Mouse (Mus musculus): ENCODE data around the gene Trio. TPM values are rescaled to one million over a fixed set of nuclear protein-coding genes. Genes with fewer than 3 reads are reported as not detected.

Trio gene
- polyA plus RNA-seq, 1 experiment from 2014 or later, result 82.3 TPM

DNA sequence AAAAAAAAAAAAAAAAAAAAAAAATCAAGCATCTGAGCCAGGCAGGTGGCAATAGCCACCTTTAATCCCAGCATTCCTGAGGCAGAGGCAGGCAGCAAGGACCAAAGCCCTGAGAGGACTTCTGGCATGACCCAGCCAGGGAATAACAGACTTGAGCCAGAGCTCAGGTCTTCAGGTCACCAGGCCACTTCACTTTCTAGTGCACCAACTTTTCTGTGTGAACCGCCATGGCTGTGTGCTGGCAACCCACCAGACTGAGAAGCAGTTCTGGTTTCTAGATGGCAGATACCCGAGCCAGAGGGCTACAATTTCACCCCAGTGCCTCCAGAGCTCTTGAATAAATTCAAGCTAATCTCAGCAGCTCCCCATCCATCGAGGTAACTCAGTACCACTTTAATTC is 104.9 kb downstream of the Trio start:
- no peak overlapping the region for H3K4me2 ChIP-seq
- H3K27ac ChIP-seq, result no peak overlapping the region
- peaks cover 54% of the 10 kb centered on the region for H3K4me1 ChIP-seq (replicated peaks)
- H3K9ac ChIP-seq (replicated peaks), result no peak overlapping the region
- WGBS, result 58% methylated on average over 3 of the region's 3 CpGs
- no peak for ATAC-seq (ENCODE audit: insufficient number of reproducible peaks, insufficient read depth, low FRiP score, low TSS enrichment, low read depth)
- no peak overlapping the region for H3K4me3 ChIP-seq (replicated peaks)
- peaks cover 5% of the 10 kb centered on the region; the same call in 1 of the 2 replicates for H3K36me3 ChIP-seq
- no peaks in the 10 kb centered on the region for H3K27me3 ChIP-seq
- no peaks in the 10 kb centered on the region for H3K9me3 ChIP-seq

- Histone ChIP-seq H3K4me2 (no peak overlapping the region), H3K4me1 (replicated peaks) (peaks cover 42% of the 10 kb centered on the region), H3K27ac (no peak overlapping the region), H3K36me3 (peaks cover 5% of the 10 kb centered on the region; the same call in 1 of the 2 replicates), H3K4me3 (replicated peaks) (no peak overlapping the region), H3K27me3 (no peaks in the 10 kb centered on the region), H3K9ac (replicated peaks) (no peak overlapping the region), H3K9me3 (no peaks in the 10 kb centered on the region)
- 0 out of 2 replicates have a peak, but pooled peaks have one; percentile 61 for ATAC-seq (ENCODE audit: insufficient number of reproducible peaks, insufficient read depth, low FRiP score, low TSS enrichment, low read depth)
- 17% methylated on average over 5 of the region's 5 CpGs for WGBS
These were observed 106.1 kb downstream of the Trio start for GRCm38 (mm10) chr15:27919540-27919939.

GRCm38 (mm10) chr15:27918798-27919197 is 106.8 kb downstream of the Trio start:
- ATAC-seq (ENCODE audit: insufficient number of reproducible peaks, insufficient read depth, low FRiP score, low TSS enrichment, low read depth), result no peak
- Histone ChIP-seq H3K36me3 (peaks cover 5% of the 10 kb centered on the region; the same call in 1 of the 2 replicates), H3K27ac (no peak overlapping the region), H3K9ac (replicated peaks) (no peak overlapping the region), H3K4me1 (replicated peaks) (peaks cover 36% of the 10 kb centered on the region), H3K4me2 (no peak overlapping the region), H3K9me3 (no peaks in the 10 kb centered on the region), H3K4me3 (replicated peaks) (no peak overlapping the region), H3K27me3 (no peaks in the 10 kb centered on the region)
- 74% methylated on average over 9 of the region's 9 CpGs for WGBS

DNA sequence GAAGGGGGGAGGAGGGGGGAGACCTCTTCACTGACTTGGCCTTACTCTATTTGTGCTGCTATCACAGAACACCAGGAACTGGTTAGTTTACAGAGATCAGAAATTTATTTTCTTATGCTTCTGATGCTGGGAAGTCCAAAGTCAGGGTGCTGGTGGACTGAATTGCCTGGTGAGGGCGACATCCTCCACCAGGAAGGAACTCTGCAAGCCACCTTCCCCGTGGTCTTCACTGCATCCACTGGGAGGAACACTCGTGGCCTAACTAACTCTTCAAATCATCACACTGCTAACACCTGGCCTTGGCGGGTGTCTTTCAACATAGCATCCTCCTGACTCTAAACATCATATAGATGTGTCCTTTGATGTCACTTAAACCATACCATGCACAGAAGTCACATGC is 109.4 kb downstream of the Trio start:
- Histone ChIP-seq H3K4me3 (replicated peaks) (no peak overlapping the region), H3K4me2 (no peak overlapping the region), H3K4me1 (replicated peaks) (peaks cover 19% of the 10 kb centered on the region), H3K36me3 (peaks cover 19% of the 10 kb centered on the region), H3K9me3 (no peaks in the 10 kb centered on the region), H3K27me3 (no peaks in the 10 kb centered on the region), H3K27ac (no peak overlapping the region), H3K9ac (replicated peaks) (no peak overlapping the region)
- 66% methylated on average over 4 of the region's 4 CpGs for WGBS
- no peak for ATAC-seq (ENCODE audit: insufficient number of reproducible peaks, insufficient read depth, low FRiP score, low TSS enrichment, low read depth)

GRCm38 (mm10) chr15:27913013-27913412 is 112.6 kb downstream of the Trio start:
- Histone ChIP-seq H3K27me3 (no peaks in the 10 kb centered on the region), H3K4me2 (no peak overlapping the region), H3K9ac (replicated peaks) (no peak overlapping the region), H3K9me3 (no peaks in the 10 kb centered on the region), H3K4me3 (replicated peaks) (no peak overlapping the region), H3K4me1 (replicated peaks) (no peaks in the 10 kb centered on the region), H3K27ac (no peak overlapping the region), H3K36me3 (peaks cover 32% of the 10 kb centered on the region)
- no peak for ATAC-seq (ENCODE audit: insufficient number of reproducible peaks, insufficient read depth, low FRiP score, low TSS enrichment, low read depth)
- WGBS, result 63% methylated on average over 3 of the region's 3 CpGs

GRCm38 (mm10) chr15:27911196-27911595 is 114.5 kb downstream of the Trio start:
- no peak for ATAC-seq (ENCODE audit: insufficient number of reproducible peaks, insufficient read depth, low FRiP score, low TSS enrichment, low read depth)
- H3K4me2 ChIP-seq, result no peak overlapping the region
- no peak overlapping the region for H3K27ac ChIP-seq
- H3K4me1 ChIP-seq (replicated peaks), result peaks cover 3% of the 10 kb centered on the region
- no peak overlapping the region for H3K4me3 ChIP-seq (replicated peaks)
- WGBS, result 94% methylated on average over 9 of the region's 9 CpGs
- H3K9ac ChIP-seq (replicated peaks), result no peak overlapping the region
- no peaks in the 10 kb centered on the region for H3K9me3 ChIP-seq
- peaks cover 27% of the 10 kb centered on the region for H3K36me3 ChIP-seq
- H3K27me3 ChIP-seq, result no peaks in the 10 kb centered on the region

- no peak overlapping the region for H3K4me3 ChIP-seq (replicated peaks)
- 89% methylated on average over 7 of the region's 7 CpGs for WGBS
- H3K36me3 ChIP-seq, result peaks cover 27% of the 10 kb centered on the region
- no peak overlapping the region for H3K4me2 ChIP-seq
- H3K27me3 ChIP-seq, result no peaks in the 10 kb centered on the region
- ATAC-seq (ENCODE audit: insufficient number of reproducible peaks, insufficient read depth, low FRiP score, low TSS enrichment, low read depth), result no peak
- peaks cover 5% of the 10 kb centered on the region for H3K4me1 ChIP-seq (replicated peaks)
- H3K27ac ChIP-seq, result no peak overlapping the region
- no peak overlapping the region for H3K9ac ChIP-seq (replicated peaks)
- H3K9me3 ChIP-seq, result no peaks in the 10 kb centered on the region
These were observed 115.5 kb downstream of the Trio start for GRCm38 (mm10) chr15:27910179-27910578.

- Histone ChIP-seq H3K9me3 (no peaks in the 10 kb centered on the region), H3K4me2 (no peak overlapping the region), H3K36me3 (peaks cover 39% of the 10 kb centered on the region), H3K4me3 (replicated peaks) (no peak overlapping the region), H3K9ac (replicated peaks) (no peak overlapping the region), H3K27ac (no peak overlapping the region), H3K27me3 (no peaks in the 10 kb centered on the region), H3K4me1 (replicated peaks) (peaks cover 10% of the 10 kb centered on the region)
- ATAC-seq (ENCODE audit: insufficient number of reproducible peaks, insufficient read depth, low FRiP score, low TSS enrichment, low read depth), result no peak
- WGBS, result 46% methylated on average over 5 of the region's 5 CpGs
These were observed 118.0 kb downstream of the Trio start for GRCm38 (mm10) chr15:27907649-27908048.

GRCm38 (mm10) chr15:27906409-27906808 is 119.2 kb downstream of the Trio start:
- no peak overlapping the region for H3K4me2 ChIP-seq
- no peak overlapping the region for H3K9ac ChIP-seq (replicated peaks)
- 80% methylated on average over 4 of the region's 4 CpGs for WGBS
- no peak overlapping the region for H3K4me3 ChIP-seq (replicated peaks)
- peaks cover 10% of the 10 kb centered on the region for H3K4me1 ChIP-seq (replicated peaks)
- no peaks in the 10 kb centered on the region for H3K27me3 ChIP-seq
- no peak for ATAC-seq (ENCODE audit: insufficient number of reproducible peaks, insufficient read depth, low FRiP score, low TSS enrichment, low read depth)
- H3K27ac ChIP-seq, result no peak overlapping the region
- H3K9me3 ChIP-seq, result no peaks in the 10 kb centered on the region
- peaks cover 33% of the 10 kb centered on the region for H3K36me3 ChIP-seq

GRCm38 (mm10) chr15:27905341-27905740 is 120.3 kb downstream of the Trio start:
- Histone ChIP-seq H3K9ac (replicated peaks) (no peak overlapping the region), H3K27ac (no peak overlapping the region), H3K27me3 (no peaks in the 10 kb centered on the region), H3K9me3 (no peaks in the 10 kb centered on the region), H3K4me3 (replicated peaks) (no peak overlapping the region), H3K4me2 (no peak overlapping the region), H3K36me3 (peaks cover 35% of the 10 kb centered on the region), H3K4me1 (replicated peaks) (peaks cover 10% of the 10 kb centered on the region)
- no peak for ATAC-seq (ENCODE audit: insufficient number of reproducible peaks, insufficient read depth, low FRiP score, low TSS enrichment, low read depth)
- 70% methylated on average over 6 of the region's 6 CpGs for WGBS

DNA sequence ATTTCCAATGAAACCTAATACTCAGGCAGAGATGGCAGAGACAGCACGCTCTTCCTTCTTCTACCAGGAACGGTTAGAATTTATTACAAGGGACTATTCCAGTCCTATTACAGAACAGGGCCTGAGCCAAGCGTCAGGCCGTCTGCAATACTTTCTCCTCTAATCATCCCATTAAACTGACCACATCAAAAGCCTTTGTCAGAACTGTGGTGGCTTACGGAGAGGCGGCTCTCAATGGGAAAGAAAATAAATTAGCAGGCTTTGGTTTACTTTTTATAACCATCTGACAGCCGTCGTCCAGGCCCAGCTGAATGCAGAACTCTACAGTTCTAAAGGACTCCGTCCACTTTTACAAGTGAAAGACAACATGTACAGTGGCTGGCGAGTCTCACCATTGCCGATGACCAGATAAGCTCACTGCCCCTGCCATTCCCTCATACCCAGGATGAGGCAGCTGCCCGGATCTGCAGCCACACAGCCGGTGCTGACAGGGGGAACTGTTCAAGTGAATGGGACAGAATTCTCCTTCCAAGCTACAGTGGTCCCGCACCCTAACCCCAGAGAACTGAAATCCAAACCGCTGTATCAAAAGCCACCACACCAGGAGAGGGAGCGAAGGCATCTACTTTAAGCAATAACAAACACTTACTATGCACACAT is 121.2 kb downstream of the Trio start:
- H3K9me3 ChIP-seq, result no peaks in the 10 kb centered on the region
- no peak for ATAC-seq (ENCODE audit: insufficient number of reproducible peaks, insufficient read depth, low FRiP score, low TSS enrichment, low read depth)
- H3K4me3 ChIP-seq (replicated peaks), result no peak overlapping the region
- WGBS, result 41% methylated on average over 16 of the region's 16 CpGs
- H3K27ac ChIP-seq, result no peak overlapping the region
- H3K27me3 ChIP-seq, result no peaks in the 10 kb centered on the region
- peaks cover 37% of the 10 kb centered on the region for H3K36me3 ChIP-seq
- peaks cover 10% of the 10 kb centered on the region for H3K4me1 ChIP-seq (replicated peaks)
- H3K4me2 ChIP-seq, result no peak overlapping the region
- H3K9ac ChIP-seq (replicated peaks), result no peak overlapping the region

- no peak for ATAC-seq (ENCODE audit: insufficient number of reproducible peaks, insufficient read depth, low FRiP score, low TSS enrichment, low read depth)
- Histone ChIP-seq H3K27ac (no peak overlapping the region), H3K36me3 (peaks cover 68% of the 10 kb centered on the region), H3K27me3 (no peaks in the 10 kb centered on the region), H3K4me3 (replicated peaks) (no peak overlapping the region), H3K4me2 (no peak overlapping the region), H3K4me1 (replicated peaks) (peaks cover 7% of the 10 kb centered on the region), H3K9me3 (no peaks in the 10 kb centered on the region), H3K9ac (replicated peaks) (no peak overlapping the region)
- WGBS, result 93% methylated on average over 15 of the region's 15 CpGs
These were observed 124.4 kb downstream of the Trio start for GRCm38 (mm10) chr15:27901200-27901599.
